Mouse (Mus musculus): ENCODE data around the gene Rmnd1. TPM values are rescaled to one million over a fixed set of nuclear protein-coding genes. Genes with fewer than 3 reads are reported as not detected.
A peak's percentile ranks its signal among the peaks of the same experiment; 100 is the strongest.

The Rmnd1 gene
- polyA plus RNA-seq, 1 experiment from 2014 or later: 46.3 TPM

DNA sequence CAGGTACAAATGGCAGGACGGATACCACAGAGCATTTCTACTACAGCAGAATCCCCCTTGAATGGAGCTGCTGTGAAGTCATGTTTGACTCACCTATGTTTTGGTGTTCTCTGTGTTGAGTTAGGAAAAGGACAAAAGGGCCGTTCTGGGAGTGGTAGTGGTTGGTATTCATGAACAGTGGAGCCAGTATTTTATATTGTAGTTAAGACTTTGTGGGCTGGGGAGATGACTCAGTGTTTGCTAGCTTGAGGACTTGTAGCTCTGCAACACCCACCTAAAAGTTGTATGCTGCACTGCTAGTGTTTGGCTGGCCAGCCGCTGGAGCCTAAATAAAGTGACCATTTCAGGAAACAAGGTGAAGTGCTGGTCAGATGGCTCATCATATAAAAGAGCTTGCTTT is 36.9 kb downstream of the Rmnd1 start:
- H3K36me3 ChIP-seq (ENCODE audit: insufficient read depth): peaks cover 52% of the 10 kb centered on the region
- H3K27me3 ChIP-seq (ENCODE audit: insufficient read depth, low read length): no peaks in the 10 kb centered on the region
- H3K4me1 ChIP-seq (ENCODE audit: insufficient read depth): no peaks in the 10 kb centered on the region
- no peak for DNase-seq
- TF ChIP-seq CTCF (IDR thresholded peaks at IDR 0.05; ENCODE audit: low read depth): no peak
- no peak overlapping the region for H3K9ac ChIP-seq
- H3K4me3 ChIP-seq (ENCODE audit: low read depth, low read length): no peak overlapping the region
- H3K9me3 ChIP-seq (ENCODE audit: low read depth, low read length): no peaks in the 10 kb centered on the region
- no peak for ATAC-seq (ENCODE audit: insufficient read depth)
- no peak overlapping the region for H3K4me2 ChIP-seq
- WGBS: 80% methylated on average over 3 of the region's 3 CpGs
- H3K27ac ChIP-seq (ENCODE audit: low read depth): no peak overlapping the region

DNA sequence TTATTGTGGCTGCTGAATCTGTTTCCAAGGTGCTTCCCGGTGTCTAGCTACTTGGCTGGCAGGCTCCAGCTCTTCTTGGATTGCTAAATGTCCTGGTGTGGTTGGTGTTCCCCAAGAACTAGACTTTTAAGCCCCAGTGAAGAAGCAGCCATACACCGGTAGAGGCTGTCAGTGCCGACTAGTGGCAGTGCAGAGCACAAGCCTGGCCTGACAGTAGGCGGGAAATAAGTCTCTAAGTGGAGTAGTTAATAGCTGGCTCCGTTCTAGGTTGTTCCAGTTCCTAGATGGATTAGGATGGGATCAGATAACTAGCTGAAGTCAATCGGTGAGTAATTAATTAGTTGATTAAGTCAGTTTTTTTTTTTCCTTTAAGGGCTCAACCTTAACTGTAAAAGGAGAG is 40.3 kb downstream of the Rmnd1 start:
- TF ChIP-seq CTCF (IDR thresholded peaks at IDR 0.05; ENCODE audit: low read depth): peak; percentile 67
- Histone ChIP-seq H3K27ac (ENCODE audit: low read depth) (no peak overlapping the region), H3K9me3 (ENCODE audit: low read depth, low read length) (no peaks in the 10 kb centered on the region), H3K4me3 (ENCODE audit: low read depth, low read length) (no peak overlapping the region), H3K9ac (no peak overlapping the region), H3K4me1 (ENCODE audit: insufficient read depth) (peaks cover 9% of the 10 kb centered on the region), H3K4me2 (no peak overlapping the region), H3K27me3 (ENCODE audit: insufficient read depth, low read length) (no peaks in the 10 kb centered on the region), H3K36me3 (ENCODE audit: insufficient read depth) (peaks cover 32% of the 10 kb centered on the region)
- DNase-seq (peak; percentile 64), ATAC-seq (ENCODE audit: insufficient read depth) (no peak)
- 38% methylated on average over 6 of the region's 6 CpGs for WGBS

DNA sequence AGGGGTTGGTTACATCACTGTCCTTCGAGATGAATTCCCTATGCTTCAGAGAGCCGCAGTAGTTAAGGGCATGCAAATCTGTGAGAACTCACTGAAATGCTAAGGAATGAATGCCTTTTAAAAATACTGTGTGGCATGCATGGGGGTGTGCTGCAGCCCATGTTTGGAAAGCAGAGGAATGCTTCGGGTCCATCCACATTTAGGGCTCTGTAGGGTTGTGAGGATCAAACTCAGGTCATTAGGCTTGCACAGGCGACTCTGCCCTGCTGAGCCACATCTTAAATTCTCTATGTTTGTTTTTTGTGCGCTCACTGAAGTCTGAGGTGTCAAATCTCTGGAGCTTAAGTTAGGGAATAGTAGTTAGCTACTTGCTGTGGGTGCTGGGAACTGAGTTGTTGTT is 41.1 kb downstream of the Rmnd1 start:
- TF ChIP-seq CTCF (IDR thresholded peaks at IDR 0.05; ENCODE audit: low read depth): no peak
- Histone ChIP-seq H3K4me3 (ENCODE audit: low read depth, low read length) (no peak overlapping the region), H3K9ac (no peak overlapping the region), H3K36me3 (ENCODE audit: insufficient read depth) (peaks cover 28% of the 10 kb centered on the region), H3K9me3 (ENCODE audit: low read depth, low read length) (no peaks in the 10 kb centered on the region), H3K4me2 (no peak overlapping the region; the same call in 1 of the 2 replicates), H3K4me1 (ENCODE audit: insufficient read depth) (peaks cover 9% of the 10 kb centered on the region), H3K27ac (ENCODE audit: low read depth) (no peak overlapping the region), H3K27me3 (ENCODE audit: insufficient read depth, low read length) (no peaks in the 10 kb centered on the region)
- WGBS: 54% methylated on average over 5 of the region's 5 CpGs
- ATAC-seq (ENCODE audit: insufficient read depth) (no peak), DNase-seq (no peak)

DNA sequence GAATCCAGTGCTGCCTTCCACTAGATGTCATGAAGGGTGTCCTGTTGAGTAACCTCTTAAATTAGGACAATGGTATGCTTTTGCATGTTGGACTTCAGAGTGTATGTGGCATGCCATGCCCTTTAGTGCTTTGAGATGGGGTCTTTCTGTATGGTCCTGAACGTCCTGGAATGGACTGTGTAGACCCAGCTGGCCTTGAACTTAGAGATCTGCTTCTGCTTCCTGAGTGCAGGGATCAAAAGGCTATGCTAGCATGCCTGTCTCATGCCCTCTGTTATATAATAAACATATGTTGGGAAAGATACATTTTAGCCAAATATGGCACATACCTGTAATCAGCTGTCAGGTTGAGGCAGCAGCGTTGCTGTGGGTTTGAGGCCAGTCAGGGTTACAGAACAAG is 41.6 kb downstream of the Rmnd1 start:
- no peaks in the 10 kb centered on the region for H3K9me3 ChIP-seq (ENCODE audit: low read depth, low read length)
- TF ChIP-seq CTCF (IDR thresholded peaks at IDR 0.05; ENCODE audit: low read depth): no peak
- H3K4me3 ChIP-seq (ENCODE audit: low read depth, low read length): peak overlapping the region; percentile 8; the same call in 1 of the 2 replicates
- peak overlapping the region; percentile 94; the same call in 1 of the 2 replicates for H3K4me2 ChIP-seq
- 43% methylated on average over 2 of the region's 2 CpGs for WGBS
- H3K9ac ChIP-seq: no peak overlapping the region
- ATAC-seq (ENCODE audit: insufficient read depth): no peak
- no peaks in the 10 kb centered on the region for H3K27me3 ChIP-seq (ENCODE audit: insufficient read depth, low read length)
- H3K36me3 ChIP-seq (ENCODE audit: insufficient read depth): peaks cover 23% of the 10 kb centered on the region
- no peak overlapping the region for H3K27ac ChIP-seq (ENCODE audit: low read depth)
- H3K4me1 ChIP-seq (ENCODE audit: insufficient read depth): peaks cover 9% of the 10 kb centered on the region
- DNase-seq: no peak

DNA sequence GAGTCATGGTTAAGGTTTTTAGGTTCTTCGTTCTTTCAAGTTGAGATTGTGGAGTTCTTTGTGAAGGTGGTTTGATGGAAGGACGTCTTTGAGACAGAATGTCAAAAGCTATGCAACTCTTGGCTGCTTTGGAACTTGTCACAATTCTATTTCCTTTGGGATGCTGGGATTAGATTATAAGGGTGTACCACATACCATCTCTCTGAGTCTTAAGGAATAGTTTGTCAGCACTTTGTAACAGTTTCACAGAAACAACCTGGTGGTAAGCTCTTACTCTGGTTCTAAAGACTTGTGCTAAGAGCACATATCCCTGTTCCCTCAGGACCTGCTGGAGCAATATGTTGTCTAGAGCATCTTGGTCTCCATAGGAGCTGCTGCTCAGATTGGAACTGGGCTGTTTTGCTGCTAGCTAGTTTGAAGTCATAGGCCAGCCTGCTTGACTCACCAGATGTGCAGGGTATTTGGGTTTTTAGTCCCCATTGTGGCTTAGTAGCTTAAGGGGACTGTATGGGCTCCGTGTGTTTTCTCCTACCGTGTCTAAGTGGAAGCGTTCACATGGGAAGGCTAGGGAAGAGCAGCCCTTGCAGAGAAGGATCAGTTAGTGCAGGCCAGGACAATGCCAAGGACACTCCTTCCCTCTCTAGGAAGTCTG is 42.6 kb downstream of the Rmnd1 start:
- H3K4me2 ChIP-seq: peak overlapping the region; percentile 94
- H3K27me3 ChIP-seq (ENCODE audit: insufficient read depth, low read length): no peaks in the 10 kb centered on the region
- H3K27ac ChIP-seq (ENCODE audit: low read depth): no peak overlapping the region
- peaks cover 13% of the 10 kb centered on the region for H3K36me3 ChIP-seq (ENCODE audit: insufficient read depth)
- H3K4me1 ChIP-seq (ENCODE audit: insufficient read depth): peaks cover 9% of the 10 kb centered on the region
- H3K9ac ChIP-seq: peak overlapping the region; percentile 98; the same call in 1 of the 2 replicates
- TF ChIP-seq CTCF (IDR thresholded peaks at IDR 0.05; ENCODE audit: low read depth): no peak
- peak overlapping the region; percentile 97 for H3K4me3 ChIP-seq (ENCODE audit: low read depth, low read length)
- WGBS: 44% methylated on average over 5 of the region's 5 CpGs
- no peaks in the 10 kb centered on the region for H3K9me3 ChIP-seq (ENCODE audit: low read depth, low read length)
- ATAC-seq (ENCODE audit: insufficient read depth) (no peak), DNase-seq (no peak)

DNA sequence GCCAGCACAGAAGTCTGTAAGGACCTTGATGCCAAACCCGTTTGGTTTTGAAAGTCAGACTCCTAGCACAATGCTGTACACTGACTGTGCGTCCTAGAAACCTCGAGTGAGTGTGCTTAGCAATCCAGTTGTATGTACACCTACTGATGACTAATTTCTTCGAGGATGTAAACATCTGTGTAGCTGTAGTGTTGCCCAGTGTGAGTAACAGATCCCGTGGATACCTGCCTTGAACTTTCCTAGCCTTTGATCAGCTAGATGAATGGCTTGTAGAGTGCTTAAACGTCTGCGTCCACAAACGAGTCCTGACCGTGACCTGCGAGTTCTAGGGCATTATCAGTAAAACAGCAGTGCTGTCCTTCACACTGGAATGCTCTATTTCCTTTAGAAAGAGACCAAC is 43.2 kb downstream of the Rmnd1 start:
- DNase-seq (no peak), ATAC-seq (ENCODE audit: insufficient read depth) (no peak)
- 7% methylated on average over 10 of the region's 10 CpGs for WGBS
- peak overlapping the region; percentile 98 for H3K9ac ChIP-seq
- H3K36me3 ChIP-seq (ENCODE audit: insufficient read depth): peaks cover 8% of the 10 kb centered on the region
- no peak for TF ChIP-seq CTCF (IDR thresholded peaks at IDR 0.05; ENCODE audit: low read depth)
- H3K4me2 ChIP-seq: peak overlapping the region; percentile 94
- H3K27ac ChIP-seq (ENCODE audit: low read depth): no peak overlapping the region
- peak overlapping the region; percentile 97 for H3K4me3 ChIP-seq (ENCODE audit: low read depth, low read length)
- no peaks in the 10 kb centered on the region for H3K9me3 ChIP-seq (ENCODE audit: low read depth, low read length)
- no peaks in the 10 kb centered on the region for H3K27me3 ChIP-seq (ENCODE audit: insufficient read depth, low read length)
- H3K4me1 ChIP-seq (ENCODE audit: insufficient read depth): peaks cover 9% of the 10 kb centered on the region

DNA sequence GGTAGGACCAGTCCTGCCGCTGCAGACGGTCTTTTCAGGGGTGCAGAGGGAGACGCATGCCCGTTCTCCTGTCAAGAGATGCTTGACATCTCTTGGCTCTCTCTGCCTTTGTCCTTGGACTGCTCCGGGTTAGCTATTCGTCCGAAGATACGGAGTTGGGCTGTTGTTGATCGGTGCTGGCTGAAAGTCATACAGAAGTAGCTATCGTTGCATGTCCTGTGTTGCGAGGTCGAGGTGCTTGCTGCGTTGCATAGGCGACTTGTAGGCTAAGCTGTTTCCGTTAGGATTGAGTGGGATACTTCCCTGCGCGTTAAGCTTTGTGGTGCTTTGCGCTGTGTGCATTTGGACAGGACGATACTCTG is 43.8 kb downstream of the Rmnd1 start:
- peak overlapping the region; percentile 99 for H3K27ac ChIP-seq (ENCODE audit: low read depth)
- WGBS: under 1% methylated on average over 19 of the region's 19 CpGs
- no peak for TF ChIP-seq CTCF (IDR thresholded peaks at IDR 0.05; ENCODE audit: low read depth)
- DNase-seq (peak; percentile 52), ATAC-seq (ENCODE audit: insufficient read depth) (no peak)
- H3K4me2 ChIP-seq: peak overlapping the region; percentile 94
- H3K27me3 ChIP-seq (ENCODE audit: insufficient read depth, low read length): no peaks in the 10 kb centered on the region
- peak overlapping the region; percentile 97 for H3K4me3 ChIP-seq (ENCODE audit: low read depth, low read length)
- peaks cover 6% of the 10 kb centered on the region; the same call in 1 of the 2 replicates for H3K36me3 ChIP-seq (ENCODE audit: insufficient read depth)
- no peaks in the 10 kb centered on the region for H3K9me3 ChIP-seq (ENCODE audit: low read depth, low read length)
- H3K4me1 ChIP-seq (ENCODE audit: insufficient read depth): peaks cover 9% of the 10 kb centered on the region
- peak overlapping the region; percentile 98 for H3K9ac ChIP-seq
